Mouse (Mus musculus): ENCODE measurements around the gene Sim1.

The Sim1 gene

DNA sequence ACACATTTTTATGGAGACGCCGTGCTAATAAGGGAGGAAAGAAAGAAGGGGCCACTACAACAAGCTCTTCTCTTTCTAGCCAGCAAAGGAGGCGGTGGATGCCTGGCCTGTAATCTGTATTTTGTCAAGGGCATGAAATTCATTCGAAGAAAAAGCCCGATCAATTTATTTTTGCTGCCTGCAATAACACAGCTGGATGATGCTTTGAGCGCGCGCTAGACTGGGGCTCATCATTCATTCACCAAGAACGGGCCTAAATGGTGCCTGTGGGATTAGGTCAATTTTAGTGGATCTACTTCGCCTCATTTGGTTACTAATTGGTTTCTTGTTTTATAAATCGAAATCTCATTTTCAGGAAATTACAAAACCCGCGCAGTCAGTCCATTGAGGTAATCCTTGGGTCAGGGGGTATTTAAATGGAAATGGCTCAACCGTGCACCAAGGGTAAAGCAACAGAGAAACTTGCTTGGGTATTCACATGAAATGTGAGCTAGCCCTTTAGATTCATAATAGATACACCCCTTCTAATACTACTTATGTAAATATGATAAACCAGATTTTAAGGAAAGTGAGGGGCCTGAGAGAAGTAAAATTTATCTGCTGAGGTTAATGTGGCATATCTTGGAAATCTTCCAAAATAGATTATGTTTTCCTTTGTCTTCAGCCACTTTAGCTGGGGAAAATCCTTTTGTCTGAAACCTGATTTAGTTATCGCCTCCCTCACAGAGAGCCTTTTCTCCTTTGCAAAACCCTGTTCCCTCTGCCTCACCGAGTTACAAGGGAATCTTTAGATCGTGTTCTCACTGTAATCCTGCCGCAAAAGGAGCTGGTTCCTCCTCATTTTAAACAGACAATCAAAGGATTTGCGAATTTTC, 7.3 kb downstream of the Sim1 start:
- no peak for DNase-seq (ENCODE audit: low spot score in 2 of 2)

DNA sequence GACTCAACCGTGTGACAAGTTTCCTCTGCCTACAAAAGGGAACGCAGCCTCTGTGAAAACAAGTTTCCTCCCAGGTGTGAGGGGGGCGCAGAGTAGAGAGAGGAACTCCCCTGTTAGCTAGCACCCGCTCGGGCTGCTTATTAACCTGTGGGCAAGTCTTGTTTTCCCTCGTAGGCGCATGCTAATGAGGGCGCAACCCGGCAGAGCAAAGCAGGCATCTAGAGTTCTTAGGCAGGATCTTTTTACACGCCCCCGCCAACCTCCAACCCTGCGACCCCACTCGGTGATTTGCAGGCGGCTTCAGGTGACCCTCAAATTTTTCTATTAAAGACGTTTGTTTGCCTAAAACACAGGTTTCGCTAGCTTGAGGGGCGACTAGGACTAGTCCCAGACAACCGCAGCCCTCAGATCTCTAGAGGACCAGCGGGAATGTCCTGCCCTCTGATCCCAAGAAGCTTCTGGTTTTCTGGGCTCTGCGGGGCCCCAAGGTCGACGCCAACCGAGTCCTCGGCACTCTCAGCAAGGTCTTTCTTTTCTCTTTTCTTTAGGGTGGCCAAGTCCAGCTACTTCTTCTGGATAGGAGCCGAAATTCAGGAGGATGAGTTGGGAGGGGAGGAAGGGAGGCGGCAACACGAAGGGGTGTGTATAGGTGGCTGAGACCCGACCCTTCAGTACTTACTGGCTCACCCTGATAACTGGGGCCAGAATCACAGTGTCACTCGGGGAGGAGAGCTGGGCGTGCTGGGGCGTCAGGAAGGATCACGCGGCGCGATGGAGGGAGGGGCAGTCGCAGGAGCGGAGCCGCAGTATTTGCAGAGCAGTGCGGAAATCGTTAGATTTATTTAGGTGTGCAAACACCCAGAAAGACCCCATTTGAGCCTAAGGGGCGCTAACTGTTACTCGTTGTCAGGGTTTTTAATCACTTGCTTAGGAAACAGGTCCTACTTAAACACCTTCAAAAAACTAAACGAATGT, 8.5 kb downstream of the Sim1 start:
- peak; percentile 26 to 37 for DNase-seq (ENCODE audit: low spot score in 2 of 2)

DNA sequence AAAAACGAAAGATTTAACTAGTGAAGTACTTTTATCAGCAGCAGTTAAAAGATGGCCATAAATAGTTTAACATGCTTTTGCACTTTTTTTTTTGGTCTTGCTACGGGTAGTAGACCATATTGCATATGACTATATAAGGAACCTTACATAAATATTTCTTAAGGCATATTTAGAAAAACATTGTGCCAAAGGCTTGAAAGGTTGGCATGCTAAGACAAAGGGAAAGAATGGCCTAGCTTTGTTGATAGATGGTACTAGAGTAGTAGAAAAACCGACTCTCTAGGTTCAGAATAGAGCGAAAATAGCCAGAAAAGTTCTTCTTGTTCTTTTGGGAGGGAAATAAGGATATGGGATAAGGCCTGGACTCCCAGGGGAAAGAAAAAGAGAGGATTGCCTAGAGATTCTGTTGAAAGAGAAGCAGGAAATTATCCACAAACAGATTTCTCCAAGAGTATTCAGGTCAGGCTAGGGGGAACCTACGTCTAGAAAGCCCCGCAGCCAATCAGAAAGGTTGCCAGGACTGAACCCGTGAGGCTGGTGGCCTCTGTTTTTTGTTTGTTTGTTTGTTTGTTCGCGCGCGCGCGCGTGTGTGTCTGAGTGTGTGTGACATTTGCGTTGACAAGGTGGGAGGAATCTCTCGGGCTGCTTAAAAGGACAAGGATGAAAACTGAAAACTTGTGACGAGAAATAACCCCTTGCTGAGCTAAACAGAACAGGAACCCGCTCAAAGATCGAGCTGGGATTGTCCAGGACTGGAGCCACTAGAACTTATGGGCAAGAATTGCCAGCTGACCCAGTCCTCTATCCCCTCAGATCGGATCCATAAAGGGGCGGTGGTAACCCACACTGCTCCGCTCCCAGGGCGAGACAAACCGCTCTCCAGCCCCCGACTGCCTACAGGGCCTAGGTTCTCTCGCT, 9.6 kb downstream of the Sim1 start:
- no peak for DNase-seq (ENCODE audit: low spot score in 2 of 2)

DNA sequence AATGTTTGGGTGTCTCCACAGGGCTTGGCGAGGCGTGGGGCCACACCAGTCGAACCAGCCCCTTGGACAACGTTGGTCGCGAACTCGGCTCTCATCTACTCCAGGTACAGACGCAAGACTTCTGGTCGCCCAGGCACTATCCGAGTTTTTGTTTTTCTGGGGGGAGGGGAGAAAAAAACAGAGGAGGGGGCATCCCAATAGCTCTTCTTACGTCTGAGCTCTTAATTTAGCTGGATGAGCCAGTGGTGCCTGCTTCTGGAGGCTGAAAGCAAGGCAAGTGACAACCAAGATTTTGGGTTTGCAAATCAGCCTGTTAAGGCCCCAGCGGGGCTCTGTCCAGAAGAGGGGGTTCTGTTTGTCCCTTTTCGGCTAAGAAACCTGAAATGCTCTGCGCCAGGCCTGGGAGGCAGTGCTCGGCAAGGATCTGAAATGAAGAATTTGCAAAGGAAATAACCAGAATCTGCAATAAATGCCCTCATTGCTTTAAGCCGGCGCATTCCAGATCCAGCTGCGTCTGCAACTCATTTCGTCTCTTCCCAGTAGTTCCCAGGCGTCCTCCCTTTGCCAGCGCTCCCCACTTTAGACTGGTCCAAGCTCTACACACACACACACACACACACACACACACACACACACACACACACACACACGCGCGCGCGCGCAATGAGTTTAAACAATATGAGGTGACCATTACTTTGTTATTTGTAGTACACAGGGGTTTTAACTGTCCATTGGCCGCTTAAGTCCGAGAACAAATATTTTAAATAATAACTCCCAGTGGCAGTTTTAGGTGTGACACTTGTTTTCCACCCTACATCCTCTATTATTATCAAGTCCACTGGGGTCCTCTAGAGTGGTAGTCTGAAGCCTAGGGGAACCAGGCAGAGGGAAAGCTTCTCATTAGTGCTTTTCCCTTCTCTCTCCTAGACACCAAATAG, 10.5 kb downstream of the Sim1 start:
- DNase-seq (ENCODE audit: low spot score in 2 of 2) = no peak

DNA sequence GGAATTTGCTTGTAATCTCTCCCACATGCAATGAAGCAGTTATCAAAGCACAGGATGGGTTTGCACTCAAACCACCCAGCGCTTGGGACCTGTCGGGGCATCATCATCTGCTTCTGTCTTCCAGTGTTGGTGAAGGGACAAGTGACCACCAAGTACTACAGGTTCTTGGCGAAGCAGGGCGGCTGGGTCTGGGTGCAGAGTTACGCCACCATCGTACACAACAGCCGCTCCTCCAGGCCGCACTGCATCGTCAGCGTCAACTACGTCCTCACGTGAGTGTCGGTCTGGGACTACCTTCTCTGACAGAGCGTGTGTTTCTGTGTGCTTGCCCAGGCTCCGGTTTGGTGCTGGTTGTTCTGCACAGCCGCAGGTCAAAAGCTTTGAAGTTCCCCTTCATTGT, 15.8 kb downstream of the Sim1 start:
- no peak for DNase-seq (ENCODE audit: low spot score in 2 of 2)

DNA sequence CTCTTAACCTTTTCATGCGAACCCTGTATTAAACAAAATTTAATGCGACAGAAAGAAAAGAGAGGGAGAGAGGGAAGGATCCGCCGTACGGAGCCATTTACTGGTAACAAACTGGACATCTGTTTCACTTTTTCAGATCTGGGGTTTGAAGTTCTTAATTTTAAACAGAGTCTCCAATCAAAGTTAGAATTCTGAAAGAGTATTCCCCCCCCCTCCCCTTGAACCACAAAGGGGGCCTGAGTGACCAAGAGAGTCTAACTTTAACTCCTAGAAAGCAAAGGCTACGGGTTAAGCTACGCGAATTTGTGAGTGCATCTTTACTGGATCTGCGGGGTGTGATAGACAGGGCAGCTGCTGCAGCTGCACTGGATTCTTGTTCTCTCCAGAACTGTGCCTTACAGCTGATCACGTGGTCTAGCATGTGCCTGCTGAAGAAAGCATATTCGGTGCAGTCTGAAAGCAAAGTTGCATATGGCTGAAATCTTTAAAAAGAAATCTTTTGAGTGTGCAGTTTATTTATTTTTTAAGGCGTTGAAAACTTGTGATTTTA, 16.4 kb downstream of the Sim1 start:
- DNase-seq (ENCODE audit: low spot score in 2 of 2) = no peak

DNA sequence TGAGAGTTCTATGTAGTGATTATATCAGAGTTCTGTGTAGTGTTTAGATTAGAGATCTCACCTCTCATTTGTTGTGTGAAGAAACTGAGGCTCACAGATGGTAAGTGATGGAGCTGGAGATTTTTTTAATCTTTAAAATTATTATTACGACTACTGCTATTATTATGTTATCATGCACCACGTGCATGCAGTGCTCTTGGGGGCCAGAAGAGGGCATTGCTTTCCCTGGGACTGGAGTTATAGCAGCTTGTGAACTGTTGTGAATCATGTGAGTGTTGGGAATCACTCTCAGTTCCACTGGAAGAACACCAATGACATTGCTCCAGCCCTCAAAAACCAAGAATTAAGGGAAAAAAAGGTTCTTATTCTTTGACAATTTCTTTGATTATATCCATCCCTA, 21.1 kb downstream of the Sim1 start:
- DNase-seq (ENCODE audit: low spot score in 2 of 2) = no peak

DNA sequence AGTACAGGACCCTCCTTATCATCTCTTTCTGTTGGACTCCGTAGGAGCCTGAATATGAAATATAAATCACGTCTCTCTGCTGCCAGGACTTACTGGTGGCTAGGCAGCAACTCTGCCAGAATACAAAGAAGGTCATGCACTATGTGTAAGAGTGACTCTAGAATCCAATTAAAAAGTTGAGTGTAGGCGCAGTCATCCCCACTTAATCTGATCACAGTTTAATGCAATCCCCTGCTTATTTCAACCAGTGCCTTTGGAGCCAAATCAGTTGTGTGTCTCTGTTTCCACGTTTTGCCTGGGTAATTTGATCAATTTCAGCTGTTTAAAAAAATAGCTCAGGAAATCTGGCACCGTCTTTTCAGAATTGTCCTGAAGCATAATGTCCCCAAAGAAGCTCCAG, 34.7 kb downstream of the Sim1 start:
- DNase-seq (ENCODE audit: low spot score in 2 of 2) = no peak

DNA sequence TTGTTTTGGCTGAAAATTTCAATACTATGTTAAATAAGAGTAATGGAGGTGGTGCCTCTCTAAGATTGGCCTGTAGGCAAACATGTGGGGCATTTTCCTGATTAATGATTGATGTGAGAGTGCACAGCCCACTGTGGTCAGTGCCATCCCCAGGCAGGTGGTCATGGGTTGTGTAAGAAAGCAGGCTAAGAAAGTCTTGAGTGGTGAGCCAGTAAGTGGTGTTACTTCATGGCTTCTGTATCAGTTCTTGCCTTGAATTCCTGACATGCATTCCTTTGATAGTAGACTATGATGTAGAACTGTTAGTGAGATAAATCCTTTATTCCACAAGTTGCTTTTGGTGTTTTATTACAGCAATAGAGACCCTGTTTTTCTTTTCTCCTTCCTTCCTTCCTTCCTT, 41.1 kb downstream of the Sim1 start:
- DNase-seq (ENCODE audit: low spot score in 2 of 2) = no peak

DNA sequence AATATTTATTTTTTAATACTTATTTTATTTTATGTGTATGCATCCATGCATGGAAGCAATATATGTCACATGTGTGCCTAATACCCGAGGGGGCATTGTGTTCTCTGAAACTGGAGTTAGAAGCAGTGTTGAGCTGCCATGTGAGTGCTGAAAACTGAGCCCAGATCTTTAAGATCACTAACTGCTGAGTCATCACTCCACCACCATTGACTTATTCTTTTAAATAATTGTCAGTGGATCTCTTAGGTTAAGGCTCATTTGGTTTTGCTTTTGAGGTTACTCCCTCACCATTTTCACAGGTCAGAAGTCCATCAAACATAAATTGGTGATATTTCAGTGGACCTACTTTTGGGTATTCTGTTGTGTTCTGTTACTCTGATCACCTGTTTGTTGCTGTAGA, 79.1 kb downstream of the Sim1 start:
- DNase-seq (ENCODE audit: low spot score in 2 of 2) = no peak

DNA sequence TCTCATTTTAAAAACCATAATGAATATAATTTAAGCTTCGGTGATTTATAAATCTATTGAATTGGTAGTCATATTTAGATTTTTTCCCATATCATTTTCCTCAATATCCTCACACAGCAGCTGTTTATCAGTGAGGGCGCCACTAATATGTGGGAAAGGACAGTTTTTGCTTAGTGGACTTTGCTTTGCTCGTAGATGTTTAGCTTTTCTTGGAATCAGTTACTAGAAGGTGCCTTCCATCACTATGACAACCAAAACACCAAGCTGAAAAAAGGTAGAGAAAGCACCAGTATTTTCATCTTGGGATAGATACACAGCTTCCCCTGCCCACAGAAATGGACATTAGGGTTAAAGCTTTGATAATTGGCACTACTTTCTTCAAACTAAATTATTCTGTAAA, 87.3 kb downstream of the Sim1 start:
- no peak for DNase-seq (ENCODE audit: low spot score in 2 of 2)

DNA sequence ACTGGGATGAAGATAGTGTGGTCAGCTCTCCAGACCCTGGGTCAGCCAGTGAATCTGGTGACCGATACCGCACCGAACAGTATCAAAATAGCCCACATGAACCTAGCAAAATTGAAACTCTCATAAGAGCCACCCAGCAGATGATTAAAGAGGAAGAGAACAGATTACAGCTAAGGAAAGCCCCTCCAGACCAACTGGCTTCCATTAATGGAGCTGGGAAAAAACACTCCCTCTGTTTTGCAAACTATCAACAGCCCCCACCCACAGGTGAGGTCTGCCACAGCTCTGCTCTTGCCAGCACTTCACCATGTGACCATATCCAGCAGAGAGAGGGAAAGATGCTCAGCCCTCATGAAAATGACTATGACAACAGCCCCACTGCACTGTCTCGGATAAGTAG, 89.1 kb downstream of the Sim1 start:
- no peak for DNase-seq (ENCODE audit: low spot score in 2 of 2)

DNA sequence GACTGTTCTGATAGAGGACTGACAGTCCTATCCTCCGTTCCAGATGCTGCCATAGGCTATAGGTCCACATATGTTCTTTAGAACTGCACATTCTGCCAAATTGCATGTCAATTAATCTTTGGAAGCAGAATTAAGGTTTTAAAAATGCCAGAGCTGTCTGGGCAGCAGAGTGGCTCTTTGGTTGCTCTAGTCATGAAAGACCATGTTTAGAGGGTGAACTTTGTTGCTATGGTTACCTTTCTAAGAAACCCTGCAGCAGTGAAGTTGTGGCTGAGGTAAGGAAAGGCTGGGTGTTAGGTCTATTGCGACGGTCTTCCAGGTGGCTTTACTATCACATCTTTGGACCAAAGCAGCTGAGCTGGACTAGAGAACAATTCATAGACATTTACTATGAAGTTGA, 113.2 kb downstream of the Sim1 start:
- DNase-seq (ENCODE audit: low spot score in 2 of 2) = no peak

DNA sequence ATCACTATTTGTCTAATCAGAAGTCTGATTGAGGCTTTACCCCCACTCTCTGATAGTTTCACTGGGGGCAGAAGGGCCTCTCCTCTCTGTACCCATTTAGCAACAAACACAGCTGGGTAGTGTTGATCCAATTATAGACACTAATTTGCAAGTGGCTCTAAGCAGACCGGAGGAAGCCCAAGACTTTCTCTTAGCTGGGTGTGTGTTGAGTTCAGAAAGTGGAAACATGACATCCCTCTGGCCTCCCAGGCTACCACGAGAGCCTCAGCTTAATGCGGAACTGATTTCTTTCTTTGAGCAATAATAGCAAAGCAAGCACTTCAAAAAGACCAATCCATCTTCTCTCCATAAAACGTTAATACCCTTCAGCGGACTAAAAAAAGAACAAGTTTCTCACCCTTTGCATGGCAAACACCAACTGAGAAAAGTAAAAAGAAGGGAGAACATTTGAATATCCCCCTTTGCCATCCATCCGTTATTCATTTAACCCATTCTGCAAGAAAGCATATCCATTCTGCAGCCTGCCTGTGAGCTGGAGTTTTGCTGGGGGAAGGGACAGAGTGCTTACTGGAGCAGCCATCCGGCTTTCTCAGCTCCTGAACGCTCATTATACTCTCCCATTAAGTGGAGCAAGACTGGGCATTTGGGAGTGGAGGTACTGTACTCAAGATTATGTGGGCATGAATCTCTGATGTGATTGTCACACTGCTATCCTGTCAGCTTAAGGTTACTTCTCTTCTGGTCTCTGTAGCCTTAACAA, 117.0 kb downstream of the Sim1 start:
- peak; percentile 11 to 31 for DNase-seq (ENCODE audit: low spot score in 2 of 2)

DNA sequence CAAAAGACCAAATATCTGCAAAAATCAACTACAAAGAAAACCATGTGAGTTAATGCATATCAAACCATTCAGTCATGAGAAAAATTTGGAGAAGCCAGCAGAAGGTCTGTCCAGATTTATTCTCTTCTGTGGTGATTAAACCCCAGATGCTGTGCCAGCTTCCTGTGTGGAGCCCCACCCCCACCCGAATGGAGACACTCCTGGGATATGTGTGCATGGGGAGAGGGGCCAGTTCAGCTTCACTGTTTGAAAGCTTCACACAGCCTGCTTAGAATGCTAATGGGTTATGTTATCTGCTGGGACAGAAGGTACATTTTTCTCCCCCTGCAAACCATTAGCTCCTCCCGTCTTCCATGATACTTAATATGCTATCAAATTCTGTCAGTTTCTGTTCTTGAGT, 120.3 kb downstream of the Sim1 start:
- no peak for DNase-seq (ENCODE audit: low spot score in 2 of 2)

DNA sequence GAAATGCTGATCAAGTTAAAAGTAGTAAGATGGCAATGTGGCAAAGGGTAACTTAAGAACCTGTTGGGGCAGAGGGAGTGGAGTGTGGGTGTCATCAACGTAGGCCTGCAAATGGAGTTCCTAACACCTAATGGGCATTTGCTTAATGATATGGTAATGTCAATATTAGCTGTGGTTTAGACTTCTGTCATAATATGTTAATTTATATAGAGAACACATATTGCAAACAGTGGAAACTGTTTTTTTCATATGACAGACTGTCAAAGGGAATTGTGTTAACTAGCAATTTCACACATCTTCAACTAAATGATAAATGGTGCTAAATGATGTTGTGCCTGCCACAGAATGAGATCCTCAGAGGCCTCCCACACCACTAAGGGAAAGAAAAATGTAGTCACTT, 120.8 kb downstream of the Sim1 start:
- no peak for DNase-seq (ENCODE audit: low spot score in 2 of 2)

DNA sequence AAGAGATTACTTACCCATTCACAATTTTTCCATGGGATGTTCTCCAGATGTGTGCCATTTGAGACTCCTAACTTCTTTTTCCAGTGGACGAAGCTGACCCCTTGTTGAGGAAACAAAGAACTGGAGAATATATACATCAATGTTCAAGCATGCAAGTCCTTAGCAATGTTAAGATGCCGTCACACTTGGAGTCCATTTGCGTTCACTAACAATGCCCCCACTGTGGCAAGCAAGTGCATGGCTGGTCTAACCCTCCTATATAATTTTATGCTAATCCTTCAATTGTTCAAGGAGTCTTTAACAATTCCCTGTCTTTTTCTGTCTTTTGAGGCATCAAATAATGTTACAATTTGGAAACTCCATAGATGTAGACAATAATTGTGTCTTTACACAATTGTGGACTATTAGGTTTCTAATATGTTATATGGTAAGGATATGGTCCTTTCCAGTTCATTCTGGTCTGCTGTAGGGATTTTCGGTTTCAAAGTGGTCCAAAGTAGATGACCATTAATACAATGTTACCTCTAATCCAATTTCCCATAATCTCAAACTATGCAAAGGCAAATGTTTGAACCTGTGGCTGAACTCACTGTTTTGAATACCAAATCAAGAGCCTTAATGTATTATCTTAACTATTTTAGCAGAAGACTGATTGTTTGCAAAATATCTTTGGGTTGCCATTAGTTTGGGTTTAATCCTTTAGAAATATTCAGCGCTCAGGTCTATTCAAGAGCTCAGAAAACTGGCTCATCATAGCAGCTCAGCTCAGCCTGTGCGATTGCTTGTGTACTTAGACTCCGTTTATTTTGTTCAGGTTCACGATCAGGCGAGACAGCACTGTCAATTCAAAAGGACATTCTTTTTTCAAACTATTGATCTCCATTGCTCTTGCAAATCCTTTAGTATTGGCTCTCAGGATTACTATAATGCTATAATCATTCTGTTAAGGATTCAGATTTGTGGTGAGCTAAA, 129.0 kb downstream of the Sim1 start:
- no peak for DNase-seq (ENCODE audit: low spot score in 2 of 2)
